Mouse (Mus musculus) liver, embryonic 14.5 days (tissue): ENCODE results near the gene Fastk.

ENCODE experiments used
- CTCF ChIP-seq: IDR thresholded peaks from 2 replicates; pipeline ENCODE4 v1.5.1; 2016; ENCODE audit warnings: antibody characterized with exemption, low read depth, control low read depth
- EP300 ChIP-seq: IDR thresholded peaks from 2 replicates; pipeline ENCODE4 v1.6.1; 2016; ENCODE audit warnings: antibody characterized with exemption, low read depth

GRCm38 (mm10) chr5:24400362-24400761 lies 44.7 kb downstream of the Fastk start:
- no peak for TF ChIP-seq CTCF
- no peak for TF ChIP-seq EP300
